Mouse (Mus musculus) ovary, postnatal 36 days (tissue): ENCODE measurements around the gene Rin2.
"Not testable (repeated sequence)": the region's sequence is repeated elsewhere in the genome, so short reads cannot be mapped to it uniquely, and the experiment has no call there.

Experiments
- DNase-seq: peaks from one replicate; pipeline ENCODE4 v3.0.0; 2022; ENCODE audit warnings: low spot score, mixed read lengths

The Rin2 gene

DNA sequence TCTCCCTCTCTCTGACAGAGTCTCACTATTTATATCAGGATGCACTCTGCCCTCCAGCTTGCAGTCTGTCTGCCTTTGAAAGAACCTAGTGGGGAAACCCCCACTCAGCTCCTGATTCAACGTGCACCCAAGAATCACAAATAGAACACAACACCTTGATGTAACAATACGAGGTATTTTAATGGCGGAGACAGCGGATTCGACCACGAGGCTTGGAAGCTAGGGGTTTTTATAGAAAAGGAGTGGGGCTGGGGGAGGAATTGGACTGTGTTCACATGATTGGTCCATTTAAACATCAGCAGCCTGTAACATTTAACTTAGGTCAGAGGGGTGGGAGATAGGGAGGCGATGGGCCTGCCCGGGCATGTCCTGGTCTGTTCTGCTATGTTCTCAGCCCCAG lies 225.3 kb downstream of the Rin2 start:
- not testable (repeated sequence) for DNase-seq

DNA sequence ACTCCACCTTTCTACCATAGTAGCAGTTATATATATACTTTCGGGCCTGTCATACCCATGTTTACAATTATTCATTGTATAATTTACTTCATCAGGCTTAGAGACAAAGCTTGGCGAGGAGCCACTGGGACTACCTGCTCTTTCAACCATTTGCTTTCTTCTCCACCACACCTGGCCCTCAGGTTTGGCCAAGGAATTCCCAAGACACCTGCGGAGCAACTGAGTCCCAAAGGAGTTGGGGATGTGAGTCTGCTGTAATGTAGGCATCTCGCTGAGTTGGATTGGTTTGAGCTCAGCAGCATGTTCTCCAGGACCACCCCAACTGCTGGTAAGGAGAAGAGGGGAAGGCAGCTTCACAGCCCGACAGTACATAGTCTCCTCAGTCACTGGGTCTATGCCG lies 226.8 kb downstream of the Rin2 start, which contains the start of gene Naa20:
Naa20 (plus strand) TSS at position 239 of the 400 bp plus-strand sequence.
- DNase-seq, result no peak

DNA sequence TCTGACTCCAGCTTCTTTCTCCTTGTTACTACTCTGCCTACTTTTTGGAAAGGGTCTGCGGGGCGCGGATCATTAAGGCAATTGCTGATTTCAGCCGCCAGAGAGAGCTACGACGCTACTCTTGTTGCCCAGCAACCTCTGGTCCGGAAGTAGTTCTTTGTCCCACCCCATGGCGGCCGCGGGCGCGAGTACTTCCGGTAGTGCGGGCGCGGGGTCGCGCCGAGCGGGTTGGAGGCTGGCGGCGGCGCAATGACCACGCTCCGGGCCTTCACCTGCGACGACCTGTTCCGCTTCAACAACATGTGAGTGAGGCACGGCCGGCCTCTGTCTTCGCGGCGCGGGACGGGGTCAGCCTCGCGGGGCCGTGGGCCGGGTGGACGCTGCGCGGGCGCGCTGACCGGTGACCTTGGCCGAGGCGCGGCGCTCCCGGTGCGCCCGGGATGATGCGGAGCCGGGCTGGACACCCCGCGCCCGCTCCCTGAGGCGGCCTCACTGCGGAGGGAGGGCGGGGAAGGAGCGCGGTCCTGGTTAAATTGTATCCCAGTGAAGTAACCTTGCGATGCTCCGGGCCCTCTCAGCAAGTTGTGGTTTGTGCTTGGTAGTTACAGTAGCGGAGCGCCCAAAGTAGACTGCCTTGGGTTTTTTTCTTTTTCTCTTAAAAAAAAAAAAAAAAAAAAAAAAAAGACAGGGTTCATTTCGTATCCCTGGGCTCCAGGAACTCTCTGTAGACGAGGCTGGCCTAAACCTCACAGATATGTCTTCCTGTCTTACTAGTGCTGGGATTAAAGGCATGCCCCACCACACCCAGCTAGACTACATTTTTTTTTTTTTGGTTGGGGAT lies 228.3 kb downstream of the Rin2 start:
- peak; percentile 89 for DNase-seq

DNA sequence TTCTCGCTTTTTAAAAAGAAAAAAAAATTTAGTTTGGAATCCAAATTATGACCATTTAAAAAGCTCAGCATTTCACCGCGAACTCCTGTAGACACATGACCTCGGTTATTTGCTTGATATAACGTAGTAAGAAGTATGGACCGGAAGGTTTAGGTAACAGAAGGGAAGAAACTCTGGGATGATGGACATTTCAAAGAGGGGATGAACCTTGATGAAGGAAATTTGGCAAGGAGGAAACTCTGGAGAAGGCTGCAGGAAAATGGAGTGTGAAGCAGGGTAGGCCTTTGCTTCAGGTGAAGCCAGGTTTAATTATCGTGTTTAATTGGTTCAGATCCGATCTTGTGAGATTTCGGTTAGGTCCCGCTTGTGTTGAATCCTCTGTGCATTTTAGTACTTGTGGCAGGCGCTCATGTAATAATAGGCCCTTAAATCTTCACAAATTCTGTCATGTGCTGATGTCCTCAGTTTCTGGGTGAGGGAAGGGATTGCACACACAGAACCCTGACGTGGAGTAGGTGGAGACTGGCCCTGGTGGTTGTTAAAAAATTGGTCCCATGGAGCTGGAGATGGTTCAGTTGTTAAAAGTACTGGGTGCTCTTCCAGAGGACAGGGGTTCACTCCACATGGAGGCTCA lies 229.1 kb downstream of the Rin2 start:
- no peak for DNase-seq

DNA sequence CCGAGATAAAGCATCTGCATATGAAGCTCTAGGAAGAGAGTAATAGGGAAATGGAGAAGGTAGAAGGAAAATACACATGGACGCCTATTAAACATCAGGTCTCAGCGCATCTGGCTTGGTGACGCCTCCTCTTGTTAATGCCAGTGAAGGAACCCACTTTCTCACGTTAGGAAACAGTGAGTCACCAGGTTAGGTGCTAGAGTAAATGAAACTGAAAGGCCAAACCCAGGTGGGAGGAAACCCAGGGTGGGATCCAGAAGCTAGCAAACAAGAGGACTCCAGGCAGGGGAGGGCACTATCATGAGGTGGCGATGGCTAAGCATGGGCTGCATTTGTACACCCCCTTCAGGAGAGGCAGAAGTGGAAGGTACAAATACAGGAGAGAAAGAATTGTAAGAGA lies 230.1 kb downstream of the Rin2 start:
- DNase-seq, result no peak

DNA sequence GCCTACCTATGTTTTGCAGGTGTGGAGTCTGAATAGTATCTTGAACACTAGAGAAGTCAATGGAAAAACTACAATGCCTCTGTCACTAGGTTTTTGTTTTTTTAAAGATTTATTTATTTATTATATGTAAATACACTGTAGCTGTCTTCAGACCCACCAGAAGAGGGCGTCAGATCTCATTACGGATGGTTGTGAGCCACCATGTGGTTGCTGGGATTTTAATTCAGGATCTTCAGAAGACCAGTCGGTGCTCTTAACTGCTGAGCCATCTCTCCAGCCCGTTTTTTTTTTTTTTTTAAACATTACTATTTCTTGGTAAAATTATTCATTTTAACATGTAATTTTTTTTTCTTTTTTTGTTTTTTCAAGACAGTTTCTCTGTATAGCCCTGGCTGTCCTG lies 230.9 kb downstream of the Rin2 start:
- not testable (repeated sequence) for DNase-seq

DNA sequence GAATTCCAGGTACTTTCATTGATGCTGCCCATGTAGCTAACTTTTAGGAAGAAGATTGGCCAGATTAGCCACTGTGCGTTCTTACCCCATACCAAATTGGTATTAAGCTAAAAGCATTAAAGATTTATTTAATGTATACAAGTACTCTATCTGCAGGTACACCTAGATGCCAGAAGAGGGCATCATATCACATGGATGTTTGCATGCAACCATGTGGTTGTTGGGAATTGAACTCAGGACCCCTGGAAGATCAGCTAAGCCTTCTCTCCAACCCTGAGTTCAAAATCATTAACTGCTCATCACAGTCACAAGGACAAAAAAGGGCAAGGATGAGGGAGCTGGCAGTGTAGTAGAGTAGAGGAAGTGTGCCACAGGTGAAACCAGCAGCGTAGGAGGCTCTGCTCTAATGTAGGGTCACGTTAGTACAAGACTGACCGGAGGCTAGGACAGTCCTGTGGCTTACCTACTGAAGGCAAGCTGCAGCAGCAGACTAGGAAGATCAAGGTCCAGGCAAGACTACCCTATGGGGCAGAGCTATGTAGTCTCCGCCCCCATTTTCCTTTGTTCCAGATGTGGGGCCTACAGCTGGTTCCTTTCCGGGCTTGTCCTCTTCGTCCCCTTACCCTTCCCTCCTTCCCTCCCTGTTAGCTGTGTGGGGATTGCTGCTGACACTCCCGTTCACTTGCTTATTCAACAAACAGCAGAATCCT lies 246.1 kb downstream of the Rin2 start:
- no peak for DNase-seq

DNA sequence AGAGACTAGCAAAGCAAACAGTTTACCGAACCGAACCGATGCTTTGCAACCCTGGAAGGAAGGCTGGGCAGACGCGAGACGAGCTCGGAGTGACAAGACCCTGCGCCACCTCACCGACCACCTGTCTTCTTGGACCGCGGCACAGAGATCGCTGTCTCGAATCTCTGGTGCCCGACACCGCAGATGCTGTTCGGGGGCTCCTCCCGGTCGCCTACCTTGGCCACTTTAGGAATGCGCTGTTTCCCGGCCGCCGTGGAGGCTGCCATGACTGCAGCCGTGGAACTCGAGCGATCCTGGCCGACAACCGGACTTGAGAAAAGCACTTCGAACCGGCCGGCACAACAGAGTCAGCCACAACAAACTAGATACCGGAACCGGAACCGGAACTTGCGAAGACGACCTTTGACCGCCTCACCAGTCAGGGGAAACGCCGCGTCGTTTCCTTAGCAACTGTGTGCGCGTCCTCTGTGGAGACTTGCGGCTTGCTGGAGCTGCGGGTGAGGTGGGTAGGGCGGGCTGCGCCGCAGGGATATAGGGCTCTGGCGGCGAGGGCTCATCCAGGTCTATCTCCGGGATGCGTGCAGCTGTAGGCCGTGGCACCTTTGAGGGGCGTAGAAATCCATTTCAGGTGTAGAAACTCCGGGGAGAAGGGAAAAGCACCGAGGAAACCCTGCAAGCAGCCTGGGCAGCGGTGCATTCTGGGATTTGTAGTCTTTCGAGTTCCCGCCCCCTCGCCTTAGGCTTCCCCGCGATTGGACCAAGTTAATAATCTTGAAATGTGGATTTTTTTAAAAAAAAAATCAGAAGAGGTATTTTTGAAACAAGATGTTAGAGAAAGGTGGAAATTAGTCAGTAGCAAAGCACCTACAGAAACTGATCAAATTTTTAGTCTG lies 259.6 kb downstream of the Rin2 start, which contains the start of the genes Cfap61 and Crnkl1:
Cfap61 (plus strand) TSS at position 446 of the 893 bp plus-strand sequence.
Crnkl1 (minus strand) TSS at position 676 of the 893 bp plus-strand sequence.
- peak; percentile 88 for DNase-seq

DNA sequence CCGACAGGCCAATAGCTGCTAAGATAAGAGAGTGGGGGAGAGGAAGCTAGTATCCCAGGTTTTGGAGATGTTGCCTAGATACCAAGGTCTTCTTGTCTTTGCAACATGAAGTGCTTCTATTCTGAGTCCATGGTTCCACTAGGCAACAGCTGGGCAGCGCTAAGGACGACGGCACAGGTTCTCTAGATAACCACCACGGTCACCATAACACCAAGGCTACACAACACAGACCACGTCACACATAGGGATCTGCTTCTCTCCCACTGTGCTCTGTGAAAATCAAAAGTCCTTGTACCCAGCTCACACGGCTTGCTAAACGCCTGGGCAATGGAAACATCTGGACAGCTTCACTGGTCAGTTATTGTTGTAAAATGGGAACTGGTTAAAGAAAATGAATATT lies 262.0 kb downstream of the Rin2 start:
- DNase-seq, result peak; percentile 42
